Mouse (Mus musculus): ENCODE measurements around the gene Syvn1. TPM values are rescaled to one million over a fixed set of nuclear protein-coding genes. Genes with fewer than 3 reads are reported as not detected.

Syvn1 gene
- polyA plus RNA-seq, 1 experiment from 2014 or later: 27.5 TPM

DNA sequence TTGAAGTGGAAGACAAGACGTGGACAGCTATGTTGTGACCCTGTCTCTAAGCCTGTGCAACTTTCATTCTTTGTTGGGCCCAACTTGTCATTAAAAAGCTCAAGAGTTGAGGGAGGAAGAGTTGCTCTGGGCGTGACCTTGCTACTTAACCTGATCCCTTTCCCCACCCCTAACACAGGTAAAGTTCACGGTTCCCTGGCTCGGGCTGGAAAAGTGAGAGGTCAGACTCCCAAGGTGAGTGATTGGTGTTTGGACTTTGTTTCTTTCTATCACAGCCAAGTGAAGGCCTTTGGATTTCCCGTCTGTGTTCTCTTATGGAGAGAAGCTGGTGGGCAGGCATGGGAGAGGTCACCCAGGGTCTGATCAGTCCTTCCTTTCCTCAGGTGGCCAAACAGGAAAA is 12.6 kb downstream of the Syvn1 start:
- Histone ChIP-seq H3K36me3 (ENCODE audit: control insufficient read depth, insufficient read depth, low read length) (peaks cover 25% of the 10 kb centered on the region), H3K4me3 (ENCODE audit: low read depth, low read length) (peak overlapping the region; percentile 89), H3K27ac (ENCODE audit: low read length) (no peak overlapping the region), H3K9me3 (ENCODE audit: control insufficient read depth, low read depth, low read length) (no peaks in the 10 kb centered on the region), H3K27me3 (ENCODE audit: control insufficient read depth, insufficient read depth, low read length) (no peaks in the 10 kb centered on the region), H3K4me1 (ENCODE audit: control insufficient read depth, insufficient read depth, low read length) (peaks cover 20% of the 10 kb centered on the region), H3K9ac (replicated peaks; ENCODE audit: low read depth, low read length) (peak overlapping the region; percentile 86; the same call in 1 of the 2 replicates), H3K4me2 (replicated peaks; ENCODE audit: low read depth, low read length) (peak overlapping the region; percentile 85)
- no peak for ATAC-seq (ENCODE audit: insufficient number of reproducible peaks, insufficient read depth, low FRiP score, low read depth)
- 78% methylated on average over 5 of the region's 5 CpGs for whole genome bisulfite sequencing

DNA sequence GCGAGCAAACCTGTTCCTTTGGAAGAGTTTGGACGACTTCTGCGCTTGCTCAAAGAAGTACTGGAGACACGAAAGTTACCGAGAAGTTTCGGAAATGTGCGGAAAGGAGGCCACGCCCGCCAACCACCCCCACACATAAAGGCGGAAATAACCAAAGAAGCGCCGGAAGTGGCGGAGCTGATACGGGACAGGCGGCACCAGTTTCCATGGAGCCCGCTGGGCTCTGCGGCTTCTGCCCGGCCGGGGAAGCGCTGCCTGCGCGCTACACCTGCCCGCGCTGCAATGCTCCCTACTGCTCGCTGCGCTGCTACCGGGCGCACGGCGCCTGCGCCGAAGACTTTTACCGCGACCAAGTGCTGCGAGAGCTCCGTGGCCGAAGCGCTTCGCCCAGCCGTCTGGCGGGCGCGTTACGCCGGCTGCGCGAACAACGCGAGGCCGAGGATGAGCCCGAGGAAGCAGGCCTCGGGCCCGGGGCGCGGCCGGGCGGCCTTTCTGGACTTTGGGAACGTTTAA is 14.7 kb downstream of the Syvn1 start, which contains the start of gene Znhit2:
Gene Znhit2 (plus strand): TSS at position 172 of the 513 bp plus-strand sequence.
- H3K36me3 ChIP-seq (ENCODE audit: control insufficient read depth, insufficient read depth, low read length): peaks cover 13% of the 10 kb centered on the region

DNA sequence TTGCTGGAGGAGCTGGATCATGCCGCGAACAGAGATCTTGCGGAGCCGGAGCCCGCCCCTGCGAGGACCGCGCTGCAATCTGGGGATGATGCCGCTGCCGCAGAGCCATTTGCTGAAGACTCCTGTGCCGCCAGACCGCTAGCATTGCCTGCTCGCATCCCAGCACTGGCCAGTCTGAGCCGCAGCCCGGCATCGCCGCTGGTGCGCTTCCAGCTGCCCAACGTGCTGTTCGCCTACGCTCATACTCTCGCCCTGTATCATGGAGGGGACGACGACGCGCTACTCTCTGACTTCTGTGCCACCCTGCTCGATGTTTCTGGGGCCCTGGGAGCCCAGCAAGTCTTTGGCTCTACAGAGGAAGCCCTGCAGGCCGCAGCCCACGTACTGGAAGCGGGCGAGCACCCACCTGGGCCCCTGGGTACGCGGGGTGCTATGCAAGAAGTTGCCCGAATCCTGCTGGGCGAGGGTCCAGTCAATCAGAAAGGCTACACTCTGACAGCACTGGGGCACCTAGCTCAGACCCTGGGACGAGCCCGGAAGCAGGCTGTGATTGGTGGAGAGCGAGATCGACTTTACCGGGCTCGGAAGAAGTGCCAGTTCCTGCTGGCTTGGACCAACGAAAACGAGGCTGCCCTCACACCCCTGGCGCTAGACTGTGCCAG is 15.4 kb downstream of the Syvn1 start:
- peak overlapping the region; percentile 96 for H3K27ac ChIP-seq (ENCODE audit: low read length)
- peak overlapping the region; percentile 79 for H3K4me3 ChIP-seq (ENCODE audit: low read depth, low read length)
- H3K4me2 ChIP-seq (replicated peaks; ENCODE audit: low read depth, low read length): peak overlapping the region; percentile 99
- 1% methylated on average over 44 of the region's 44 CpGs for WGBS
- H3K4me1 ChIP-seq (ENCODE audit: control insufficient read depth, insufficient read depth, low read length): peaks cover 22% of the 10 kb centered on the region
- no peak for ATAC-seq (ENCODE audit: insufficient number of reproducible peaks, insufficient read depth, low FRiP score, low read depth)
- H3K9ac ChIP-seq (replicated peaks; ENCODE audit: low read depth, low read length): peak overlapping the region; percentile 95
- H3K36me3 ChIP-seq (ENCODE audit: control insufficient read depth, insufficient read depth, low read length): peaks cover 13% of the 10 kb centered on the region
- H3K9me3 ChIP-seq (ENCODE audit: control insufficient read depth, low read depth, low read length): no peaks in the 10 kb centered on the region
- H3K27me3 ChIP-seq (ENCODE audit: control insufficient read depth, insufficient read depth, low read length): no peaks in the 10 kb centered on the region

More for the DNA sequence above, 14.7 kb downstream of the Syvn1 start, which contains the start of gene Znhit2:
- Histone ChIP-seq H3K27ac (ENCODE audit: low read length) (peak within 1 kb of the TSS; percentile 96), H3K27me3 (ENCODE audit: control insufficient read depth, insufficient read depth, low read length) (no peaks in the 10 kb centered on the region), H3K4me1 (ENCODE audit: control insufficient read depth, insufficient read depth, low read length) (peaks cover 20% of the 10 kb centered on the region), H3K9ac (replicated peaks; ENCODE audit: low read depth, low read length) (peak within 1 kb of the TSS; percentile 95), H3K4me2 (replicated peaks; ENCODE audit: low read depth, low read length) (peak within 1 kb of the TSS; percentile 99), H3K9me3 (ENCODE audit: control insufficient read depth, low read depth, low read length) (no peaks in the 10 kb centered on the region), H3K4me3 (ENCODE audit: low read depth, low read length) (peak within 1 kb of the TSS; percentile 79)
- WGBS: under 1% methylated on average over 57 of the region's 58 CpGs
- ATAC-seq (ENCODE audit: insufficient number of reproducible peaks, insufficient read depth, low FRiP score, low read depth): peak; percentile 80

DNA sequence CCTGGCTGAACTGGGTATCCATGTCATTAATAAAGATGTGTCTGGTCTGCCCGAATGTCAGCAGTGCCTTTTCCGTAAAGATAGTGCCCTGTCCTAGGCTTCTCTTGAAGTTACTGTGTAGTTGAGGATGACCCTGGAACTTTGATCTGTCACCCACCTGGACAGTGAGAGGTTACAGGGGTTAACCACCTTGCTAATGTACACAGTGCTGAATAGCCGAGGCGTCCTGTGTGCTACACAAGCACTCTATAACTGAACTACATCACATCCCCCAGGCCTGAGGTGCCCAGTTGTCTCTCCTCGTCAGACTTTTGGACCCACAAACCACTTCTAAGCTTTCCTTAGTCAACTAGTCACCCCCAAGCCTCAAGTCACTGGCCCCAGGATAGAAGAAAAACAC is 16.0 kb downstream of the Syvn1 start:
- H3K27me3 ChIP-seq (ENCODE audit: control insufficient read depth, insufficient read depth, low read length): no peaks in the 10 kb centered on the region
- peak overlapping the region; percentile 79 for H3K4me3 ChIP-seq (ENCODE audit: low read depth, low read length)
- peaks cover 13% of the 10 kb centered on the region for H3K36me3 ChIP-seq (ENCODE audit: control insufficient read depth, insufficient read depth, low read length)
- peak overlapping the region; percentile 95 for H3K9ac ChIP-seq (replicated peaks; ENCODE audit: low read depth, low read length)
- no peak overlapping the region for H3K27ac ChIP-seq (ENCODE audit: low read length)
- H3K9me3 ChIP-seq (ENCODE audit: control insufficient read depth, low read depth, low read length): no peaks in the 10 kb centered on the region
- WGBS: 36% methylated on average over 5 of the region's 5 CpGs
- H3K4me2 ChIP-seq (replicated peaks; ENCODE audit: low read depth, low read length): peak overlapping the region; percentile 99
- H3K4me1 ChIP-seq (ENCODE audit: control insufficient read depth, insufficient read depth, low read length): peaks cover 24% of the 10 kb centered on the region
- no peak for ATAC-seq (ENCODE audit: insufficient number of reproducible peaks, insufficient read depth, low FRiP score, low read depth)

DNA sequence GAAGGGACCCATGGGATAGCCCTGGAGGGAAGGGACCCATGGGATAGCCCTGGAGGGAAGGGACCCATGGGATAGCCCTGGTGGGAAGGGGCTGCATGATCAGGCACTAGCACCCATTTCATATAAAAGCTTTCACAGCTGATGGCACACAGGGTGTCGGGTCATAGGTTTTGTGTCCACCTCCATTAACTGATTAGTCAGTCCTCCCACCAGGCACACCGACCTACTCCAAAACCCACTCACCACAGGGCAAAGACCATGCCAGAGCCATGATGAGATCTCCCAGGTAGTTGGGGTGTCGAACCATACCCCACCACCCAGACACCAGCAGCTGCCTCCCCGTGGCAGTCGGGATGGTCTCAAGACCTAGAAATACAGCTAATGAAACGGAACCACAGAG is 16.7 kb downstream of the Syvn1 start:
- peaks cover 24% of the 10 kb centered on the region for H3K4me1 ChIP-seq (ENCODE audit: control insufficient read depth, insufficient read depth, low read length)
- ATAC-seq (ENCODE audit: insufficient number of reproducible peaks, insufficient read depth, low FRiP score, low read depth): no peak
- H3K9me3 ChIP-seq (ENCODE audit: control insufficient read depth, low read depth, low read length): no peaks in the 10 kb centered on the region
- no peak overlapping the region for H3K4me3 ChIP-seq (ENCODE audit: low read depth, low read length)
- no peak overlapping the region for H3K4me2 ChIP-seq (replicated peaks; ENCODE audit: low read depth, low read length)
- no peak overlapping the region for H3K27ac ChIP-seq (ENCODE audit: low read length)
- H3K36me3 ChIP-seq (ENCODE audit: control insufficient read depth, insufficient read depth, low read length): peaks cover 13% of the 10 kb centered on the region
- H3K9ac ChIP-seq (replicated peaks; ENCODE audit: low read depth, low read length): 0 out of 2 replicates have a peak overlapping the region, but pooled peaks have one; percentile 95
- WGBS: 92% methylated on average over 6 of the region's 6 CpGs
- H3K27me3 ChIP-seq (ENCODE audit: control insufficient read depth, insufficient read depth, low read length): no peaks in the 10 kb centered on the region

DNA sequence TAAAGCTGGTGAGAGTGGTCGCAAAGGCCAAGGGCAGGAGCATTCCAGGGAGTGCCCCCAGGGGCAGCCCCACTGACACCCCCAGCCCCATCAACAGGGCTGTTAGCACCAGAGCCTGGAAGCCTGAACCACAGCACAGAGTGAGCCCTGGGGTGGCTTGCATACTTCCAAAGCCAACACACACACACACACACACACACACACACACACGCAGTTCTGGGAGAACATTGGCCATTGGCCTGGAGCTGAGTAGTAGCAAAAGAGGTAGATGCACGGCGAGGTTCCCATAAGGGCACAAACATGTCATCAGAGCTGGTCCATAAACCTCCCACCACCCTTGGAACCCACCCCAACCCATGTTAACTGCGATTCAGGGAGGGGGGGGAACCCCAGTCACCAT is 20.2 kb downstream of the Syvn1 start:
- Histone ChIP-seq H3K9ac (replicated peaks; ENCODE audit: low read depth, low read length) (no peak overlapping the region), H3K27ac (ENCODE audit: low read length) (peak overlapping the region; percentile 49; the same call in 1 of the 2 replicates), H3K4me2 (replicated peaks; ENCODE audit: low read depth, low read length) (peak overlapping the region; percentile 85), H3K9me3 (ENCODE audit: control insufficient read depth, low read depth, low read length) (no peaks in the 10 kb centered on the region), H3K4me1 (ENCODE audit: control insufficient read depth, insufficient read depth, low read length) (peaks cover 18% of the 10 kb centered on the region), H3K36me3 (ENCODE audit: control insufficient read depth, insufficient read depth, low read length) (peaks cover 9% of the 10 kb centered on the region), H3K27me3 (ENCODE audit: control insufficient read depth, insufficient read depth, low read length) (no peaks in the 10 kb centered on the region), H3K4me3 (ENCODE audit: low read depth, low read length) (peak overlapping the region; percentile 38)
- 25% methylated on average over 5 of the region's 5 CpGs for WGBS
- no peak for ATAC-seq (ENCODE audit: insufficient number of reproducible peaks, insufficient read depth, low FRiP score, low read depth)

DNA sequence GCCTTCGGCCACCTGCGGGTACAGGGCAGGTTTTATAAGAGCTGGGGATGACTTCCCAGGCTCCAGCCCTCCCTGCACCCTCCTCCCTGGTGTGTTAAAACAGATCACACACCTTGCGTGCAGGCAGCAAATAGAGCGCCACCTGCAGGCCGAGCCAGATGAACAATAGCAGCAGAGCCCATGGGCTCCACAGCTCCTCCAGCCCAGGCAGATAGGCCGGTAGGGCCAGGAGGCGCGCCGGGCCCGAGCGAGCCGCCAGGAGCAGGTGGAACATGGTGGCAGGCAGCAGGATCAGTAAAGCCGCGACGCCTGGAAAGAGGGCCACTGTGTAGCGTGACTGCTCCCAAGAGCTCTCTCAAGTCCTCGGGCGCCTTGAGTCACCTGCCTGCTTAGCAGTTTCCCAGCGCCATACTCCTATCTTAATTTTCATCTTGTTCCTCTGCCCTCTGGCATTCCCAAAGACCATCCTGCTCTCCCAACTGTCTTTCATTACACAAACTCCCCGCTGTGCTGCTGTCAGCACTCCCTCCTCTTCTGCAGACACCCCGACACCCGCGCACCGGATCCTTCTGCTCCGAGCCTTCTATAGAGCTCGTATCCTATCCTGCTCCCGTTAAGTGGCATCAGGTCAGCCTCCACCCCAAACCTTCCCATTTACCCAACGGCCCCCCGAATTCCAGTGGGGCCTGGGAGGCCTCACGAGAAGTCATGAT is 20.8 kb downstream of the Syvn1 start:
- Histone ChIP-seq H3K4me1 (ENCODE audit: control insufficient read depth, insufficient read depth, low read length) (peaks cover 15% of the 10 kb centered on the region), H3K36me3 (ENCODE audit: control insufficient read depth, insufficient read depth, low read length) (peaks cover 9% of the 10 kb centered on the region), H3K9me3 (ENCODE audit: control insufficient read depth, low read depth, low read length) (no peaks in the 10 kb centered on the region), H3K27ac (ENCODE audit: low read length) (peak overlapping the region; percentile 49; the same call in 1 of the 2 replicates), H3K27me3 (ENCODE audit: control insufficient read depth, insufficient read depth, low read length) (no peaks in the 10 kb centered on the region), H3K9ac (replicated peaks; ENCODE audit: low read depth, low read length) (peak overlapping the region; percentile 40), H3K4me3 (ENCODE audit: low read depth, low read length) (peak overlapping the region; percentile 38), H3K4me2 (replicated peaks; ENCODE audit: low read depth, low read length) (peak overlapping the region; percentile 85)
- WGBS: 1% methylated on average over 30 of the region's 30 CpGs
- peak; percentile 51; the same call in 1 of the 2 replicates for ATAC-seq (ENCODE audit: insufficient number of reproducible peaks, insufficient read depth, low FRiP score, low read depth)

DNA sequence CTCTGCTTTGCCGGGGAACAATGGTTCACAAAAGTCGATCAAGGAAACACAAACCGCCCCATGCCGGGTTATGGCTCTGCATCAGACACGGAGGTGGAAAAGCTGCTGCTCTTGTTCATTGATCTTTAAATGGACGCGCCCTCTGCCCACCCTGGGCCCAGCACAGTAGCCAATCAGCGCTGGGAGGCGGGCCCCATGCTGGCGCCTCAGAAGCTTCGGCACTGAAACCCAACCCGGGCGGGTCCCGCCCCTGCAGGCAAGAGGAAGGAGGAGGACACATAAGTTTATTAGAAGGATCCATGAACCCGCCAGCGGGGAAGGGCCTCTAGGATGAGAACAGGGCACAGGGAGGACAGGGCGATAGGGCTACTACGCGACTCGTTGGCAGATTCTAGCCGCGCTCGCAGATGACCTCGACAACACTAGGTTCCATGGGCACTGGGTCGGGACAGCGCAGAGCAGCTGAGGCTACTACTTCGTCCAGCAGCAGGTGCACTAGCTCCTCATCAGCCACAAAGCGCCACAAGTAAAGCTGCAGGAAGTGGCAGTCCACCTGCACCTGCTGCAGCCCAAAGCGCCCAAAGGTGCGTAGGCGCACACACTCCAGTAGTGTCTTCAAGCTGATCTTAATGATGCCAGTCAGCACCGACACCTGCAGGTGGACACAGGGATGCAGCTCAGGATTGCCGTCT is 21.5 kb downstream of the Syvn1 start, which contains the start of gene Tm7sf2:
Gene Tm7sf2 (minus strand): TSS at position 650 of the 692 bp plus-strand sequence.
- Histone ChIP-seq H3K4me1 (ENCODE audit: control insufficient read depth, insufficient read depth, low read length) (peaks cover 8% of the 10 kb centered on the region), H3K27me3 (ENCODE audit: control insufficient read depth, insufficient read depth, low read length) (no peaks in the 10 kb centered on the region), H3K36me3 (ENCODE audit: control insufficient read depth, insufficient read depth, low read length) (peaks cover 9% of the 10 kb centered on the region), H3K9ac (replicated peaks; ENCODE audit: low read depth, low read length) (peak within 1 kb of the TSS; percentile 40), H3K4me2 (replicated peaks; ENCODE audit: low read depth, low read length) (peak within 1 kb of the TSS; percentile 85), H3K27ac (ENCODE audit: low read length) (peak within 1 kb of the TSS; percentile 74), H3K4me3 (ENCODE audit: low read depth, low read length) (peak within 1 kb of the TSS; percentile 38), H3K9me3 (ENCODE audit: control insufficient read depth, low read depth, low read length) (no peaks in the 10 kb centered on the region)
- 8% methylated on average over 33 of the region's 33 CpGs for WGBS
- peak; percentile 94 for ATAC-seq (ENCODE audit: insufficient number of reproducible peaks, insufficient read depth, low FRiP score, low read depth)
